Mouse (Mus musculus) lung, postnatal 0 days (tissue): ENCODE measurements at regions not wholly inside any gene's neighbourhood (a gene's known extent, or its start where the extent isn't known, plus 50 kb on each side); places are given as distances from the start of the nearest gene placed in this dataset.
A peak's percentile ranks its signal among the peaks of the same experiment; 100 is the strongest.

ENCODE experiments used
- ATAC-seq: fragments of 200-750 bp; cut with Nextera tagmentation; 2 replicates; pipeline ENCODE4 v1.8.0; 2017; ENCODE audit warnings: moderate library complexity
- DNase-seq: peaks from one replicate; pipeline ENCODE4 v3.0.0-alpha.2; 2016; ENCODE audit warnings: low spot score
- H3K27ac ChIP-seq: fragments of 300-500 bp; sonication (generic); 2 replicates; pipeline ENCODE4 v1.5.1; 2014; ENCODE audit warnings: antibody characterized with exemption, mild to moderate bottlenecking, low read length, mixed read lengths
- H3K27me3 ChIP-seq: fragments of 300-500 bp; sonication (generic); replicated peaks from 2 replicates; pipeline ENCODE4 v1.6.1; 2014; ENCODE audit warnings: low read length, mixed read lengths; ENCODE audit not compliant: insufficient read depth
- H3K36me3 ChIP-seq: fragments of 300-500 bp; sonication (generic); 2 replicates; pipeline ENCODE4 v1.6.1; 2014; ENCODE audit warnings: low read length, mixed read lengths; ENCODE audit not compliant: insufficient read depth
- H3K4me1 ChIP-seq: fragments of 300-500 bp; sonication (generic); 2 replicates; pipeline ENCODE4 v1.6.1; 2014; ENCODE audit warnings: antibody characterized with exemption, low read depth, low read length, mixed read lengths; ENCODE audit not compliant: insufficient read depth
- H3K4me2 ChIP-seq: fragments of 300-500 bp; sonication (generic); replicated peaks from 2 replicates; pipeline ENCODE4 v1.6.1; 2014; ENCODE audit warnings: low read depth, mild to moderate bottlenecking, low read length, moderate library complexity, mixed read lengths
- H3K4me3 ChIP-seq: fragments of 300-500 bp; sonication (generic); 2 replicates; pipeline ENCODE4 v1.5.1; 2014; ENCODE audit warnings: low read depth, low read length
- H3K9ac ChIP-seq: fragments of 300-500 bp; sonication (generic); replicated peaks from 2 replicates; pipeline ENCODE4 v1.6.1; 2014; ENCODE audit warnings: low read depth, mild to moderate bottlenecking
- H3K9me3 ChIP-seq: fragments of 300-500 bp; sonication (generic); 2 replicates; pipeline ENCODE4 v1.6.1; 2016; ENCODE audit warnings: low read length, mixed read lengths
- CTCF ChIP-seq: IDR thresholded peaks from 2 replicates; pipeline ENCODE4 v1.5.1; 2016; ENCODE audit warnings: antibody characterized with exemption, mild to moderate bottlenecking
- EP300 ChIP-seq: IDR thresholded peaks from 2 replicates; pipeline ENCODE4 v1.6.1; 2016; ENCODE audit warnings: antibody characterized with exemption, mild to moderate bottlenecking, control low read depth
- WGBS: fragments of 180-500 bp; shearing (Covaris S2); extraction: QIAGEN DNeasy Blood & Tissue Kit; methylation state at CpG from one replicate; pipeline ENCODE4 v1.1.7; 2014; 5-methylcytosine and 5-hydroxymethylcytosine counted together

DNA sequence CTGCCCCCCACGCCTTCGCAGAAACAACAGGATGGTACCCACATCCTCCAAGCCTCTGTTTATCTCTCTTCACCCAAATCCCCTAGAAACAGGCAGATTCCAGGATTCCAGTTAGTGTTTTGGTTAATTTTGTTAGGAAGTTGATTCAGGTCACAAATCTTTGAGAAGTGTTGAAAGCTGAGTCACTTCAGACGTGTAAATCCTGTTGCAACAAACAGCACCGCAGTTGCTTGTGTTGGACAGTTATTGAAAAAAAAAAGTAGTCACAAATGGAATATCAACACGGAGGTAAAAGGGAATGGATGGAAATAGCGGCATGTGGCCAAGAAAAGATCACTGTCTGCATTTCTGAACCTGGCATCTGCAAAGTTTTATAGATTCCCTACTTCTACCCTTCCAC, 831.0 kb downstream of the Kcnj2 start:
- no peak overlapping the region for H3K4me2 ChIP-seq
- no peak overlapping the region for H3K4me3 ChIP-seq
- TF ChIP-seq CTCF (no peak), EP300 (no peak)
- no peaks in the 10 kb centered on the region for H3K36me3 ChIP-seq
- no peaks in the 10 kb centered on the region for H3K4me1 ChIP-seq
- DNase-seq (no peak), ATAC-seq (no peak)
- no peak overlapping the region for H3K9ac ChIP-seq
- H3K9me3 ChIP-seq, result no peaks in the 10 kb centered on the region
- H3K27ac ChIP-seq, result no peak overlapping the region
- no peaks in the 10 kb centered on the region for H3K27me3 ChIP-seq
- WGBS, result 77% methylated on average over 6 of the region's 6 CpGs

- Histone ChIP-seq H3K4me1 (no peaks in the 10 kb centered on the region), H3K4me3 (no peak overlapping the region), H3K9ac (no peak overlapping the region), H3K27ac (no peak overlapping the region), H3K36me3 (no peaks in the 10 kb centered on the region), H3K27me3 (no peaks in the 10 kb centered on the region), H3K4me2 (no peak overlapping the region), H3K9me3 (no peaks in the 10 kb centered on the region)
- DNase-seq (peak; percentile 38), ATAC-seq (no peak)
- TF ChIP-seq EP300 (no peak), CTCF (peak; percentile 55)
- 64% methylated on average over 4 of the region's 4 CpGs for WGBS
Observed at GRCm38 (mm10) chr11:111904086-111904485, 838.1 kb downstream of the Kcnj2 start.

DNA sequence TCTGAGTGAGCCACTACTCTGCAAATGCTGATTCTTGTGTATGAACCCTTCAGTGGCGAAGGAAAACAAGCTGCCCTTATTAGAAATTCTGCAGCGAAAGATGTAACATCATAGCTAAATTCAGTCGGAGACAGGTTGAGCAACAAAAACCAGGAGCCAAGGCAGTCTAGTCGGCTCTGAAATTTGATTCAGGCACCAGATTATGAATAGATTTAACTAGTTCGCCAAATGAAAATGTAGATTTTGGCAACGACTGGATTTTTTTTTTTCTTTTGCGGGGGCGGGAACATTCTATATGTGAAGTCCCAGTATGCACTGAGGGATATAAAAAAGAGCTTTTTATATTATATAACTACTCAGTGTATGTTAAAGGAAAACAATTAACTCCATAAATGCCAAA, 847.9 kb downstream of the Kcnj2 start:
- WGBS, result 69% methylated on average over 8 of the region's 8 CpGs
- no peak overlapping the region for H3K4me2 ChIP-seq
- no peak overlapping the region for H3K4me3 ChIP-seq
- DNase-seq (no peak), ATAC-seq (no peak)
- H3K36me3 ChIP-seq, result no peaks in the 10 kb centered on the region
- no peak overlapping the region for H3K9ac ChIP-seq
- no peaks in the 10 kb centered on the region for H3K4me1 ChIP-seq
- no peaks in the 10 kb centered on the region for H3K9me3 ChIP-seq
- H3K27ac ChIP-seq, result no peak overlapping the region
- H3K27me3 ChIP-seq, result no peaks in the 10 kb centered on the region
- TF ChIP-seq CTCF, result no peak
- TF ChIP-seq EP300, result no peak

DNA sequence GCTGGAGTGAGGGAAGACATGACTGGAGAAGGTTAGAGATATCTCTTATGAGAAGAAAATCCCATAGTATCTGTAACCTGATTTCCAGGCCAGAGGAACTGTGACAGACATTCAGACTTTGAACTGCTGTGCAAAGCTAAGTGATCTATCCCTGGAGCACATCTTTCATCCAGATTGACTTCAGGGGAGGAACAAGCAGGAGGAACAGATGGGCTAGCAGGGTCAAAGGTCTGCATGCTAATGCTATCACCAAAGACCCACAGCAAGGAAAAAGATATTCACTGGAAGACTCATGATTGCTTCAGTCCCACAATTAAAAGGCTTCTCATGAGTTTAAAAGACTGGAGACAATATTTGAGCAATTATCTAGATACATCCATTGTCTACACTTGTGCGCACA, 855.7 kb upstream of the Sox9 start:
- Histone ChIP-seq H3K9me3 (no peaks in the 10 kb centered on the region), H3K4me1 (no peaks in the 10 kb centered on the region), H3K4me3 (no peak overlapping the region), H3K4me2 (no peak overlapping the region), H3K36me3 (no peaks in the 10 kb centered on the region), H3K9ac (no peak overlapping the region), H3K27me3 (no peaks in the 10 kb centered on the region), H3K27ac (no peak overlapping the region)
- TF ChIP-seq CTCF (no peak), EP300 (no peak)
- DNase-seq (no peak), ATAC-seq (no peak)
- 97% methylated on average over 1 of the region's 1 CpGs for WGBS

DNA sequence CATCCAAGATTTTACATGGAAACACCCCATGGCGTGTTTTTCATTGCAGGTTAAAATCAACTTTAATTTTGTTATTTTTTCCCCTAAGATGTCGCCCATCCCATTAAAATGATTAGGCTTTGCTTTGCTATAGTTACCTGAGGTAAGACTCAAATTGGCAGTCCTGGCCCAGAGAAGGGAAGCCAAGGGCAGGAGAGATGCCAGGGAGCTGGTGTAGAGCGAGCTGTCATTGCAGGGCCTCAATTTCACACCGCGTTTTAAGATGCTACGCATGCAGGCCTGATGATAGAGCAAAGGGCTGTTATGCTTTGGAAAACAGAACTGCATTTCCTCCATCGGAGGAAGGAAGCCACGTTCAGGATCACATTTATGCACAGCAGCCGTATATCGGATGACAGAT, 852.7 kb upstream of the Sox9 start:
- no peak overlapping the region for H3K4me3 ChIP-seq
- H3K27me3 ChIP-seq, result no peaks in the 10 kb centered on the region
- no peak overlapping the region for H3K9ac ChIP-seq
- no peak overlapping the region for H3K27ac ChIP-seq
- no peak overlapping the region for H3K4me2 ChIP-seq
- H3K4me1 ChIP-seq, result no peaks in the 10 kb centered on the region
- ATAC-seq (no peak), DNase-seq (no peak)
- no peaks in the 10 kb centered on the region for H3K9me3 ChIP-seq
- no peaks in the 10 kb centered on the region for H3K36me3 ChIP-seq
- 71% methylated on average over 10 of the region's 10 CpGs for WGBS
- no peak for TF ChIP-seq EP300
- no peak for TF ChIP-seq CTCF

GRCm38 (mm10) chr11:111932052-111932451, 850.0 kb upstream of the Sox9 start:
- H3K27ac ChIP-seq, result no peak overlapping the region
- no peaks in the 10 kb centered on the region for H3K9me3 ChIP-seq
- DNase-seq (peak; percentile 39), ATAC-seq (peak; percentile 67)
- H3K4me2 ChIP-seq, result no peak overlapping the region
- 47% methylated on average over 1 of the region's 1 CpGs for WGBS
- no peaks in the 10 kb centered on the region for H3K27me3 ChIP-seq
- no peaks in the 10 kb centered on the region for H3K36me3 ChIP-seq
- no peak overlapping the region for H3K4me3 ChIP-seq
- no peak overlapping the region for H3K9ac ChIP-seq
- TF ChIP-seq EP300 (peak; percentile 57; the same call in 1 of the 2 replicates), CTCF (no peak)
- H3K4me1 ChIP-seq, result no peaks in the 10 kb centered on the region

- H3K4me3 ChIP-seq, result no peak overlapping the region
- H3K9me3 ChIP-seq, result no peaks in the 10 kb centered on the region
- no peak overlapping the region for H3K9ac ChIP-seq
- no peak overlapping the region for H3K27ac ChIP-seq
- H3K4me1 ChIP-seq, result no peaks in the 10 kb centered on the region
- TF ChIP-seq CTCF (no peak), EP300 (no peak)
- H3K27me3 ChIP-seq, result no peaks in the 10 kb centered on the region
- H3K4me2 ChIP-seq, result no peak overlapping the region
- 39% methylated on average over 8 of the region's 8 CpGs for WGBS
- no peaks in the 10 kb centered on the region for H3K36me3 ChIP-seq
- DNase-seq (peak; percentile 69), ATAC-seq (peak; percentile 16; the same call in 1 of the 2 replicates)
Observed at GRCm38 (mm10) chr11:111944282-111944681, 837.7 kb upstream of the Sox9 start.
